Mouse (Mus musculus) cerebellum, adult 2 months (tissue): Measurements from ENCODE around the gene Fbn1.

Experiments used
- CTCF ChIP-seq: fragments of 200-500 bp; IDR thresholded peaks from 2 replicates; pipeline ENCODE4 v1.5.1; 2011; ENCODE audit warnings: low read depth, mild to moderate bottlenecking, control low read depth, low read length, moderate library complexity, borderline replicate concordance; ENCODE audit not compliant: insufficient read depth
- POLR2A ChIP-seq: fragments of 200-500 bp; IDR thresholded peaks from 2 replicates; pipeline ENCODE4 v1.6.1; 2011; ENCODE audit warnings: low read length, control low read depth, borderline replicate concordance; ENCODE audit not compliant: insufficient read depth

- no peak for TF ChIP-seq CTCF
- no peak for TF ChIP-seq POLR2A
These were observed 146.1 kb downstream of the Fbn1 start for GRCm38 (mm10) chr2:125361661-125362060.
